16 mouse cellular contexts compared by ENCODE assay signal in the genomic region with DNA sequence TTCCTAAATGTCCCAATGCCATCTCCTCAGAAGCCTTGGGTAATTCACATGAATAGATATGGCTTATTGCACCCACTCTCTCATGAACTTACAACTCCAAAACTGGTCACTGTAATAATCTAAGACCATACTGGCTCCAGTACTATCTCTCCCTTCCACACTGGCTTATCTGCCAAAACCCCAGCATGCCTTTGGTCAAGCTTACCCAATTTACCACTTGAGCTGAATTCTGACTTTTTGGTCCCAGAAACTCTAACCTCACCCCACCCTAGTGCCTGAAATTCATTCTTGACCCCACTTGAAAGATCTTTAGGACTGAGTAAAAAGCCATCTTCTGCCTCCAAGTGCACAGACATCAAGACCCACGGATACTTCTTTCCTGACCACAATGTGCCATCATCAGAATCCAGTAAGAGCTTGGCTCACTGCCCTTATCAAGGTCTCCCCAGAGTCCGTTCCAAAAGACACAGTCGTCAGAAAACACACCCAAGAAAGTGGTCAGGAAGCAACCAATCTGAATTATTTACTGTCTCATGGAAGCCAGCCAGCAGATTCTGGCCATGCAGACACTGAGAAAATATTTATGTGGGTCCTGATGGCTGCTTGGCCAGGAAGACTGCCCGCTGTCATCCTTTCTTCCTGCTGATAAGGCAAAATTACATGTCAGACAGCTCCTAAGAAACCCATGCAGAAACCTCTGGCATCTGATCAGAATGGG.
DNase-seq lines count a peak whose midpoint lies in the region; TF ChIP-seq lines count a peak whose summit lies in the region.
"Had no signal": no experiment of that assay in that cellular context is flagged by ENCODE, and none has a peak within 500 bp of the region (broad histone marks: within the 10 kb centered on the region; RNA-seq: fewer than 3 reads in every experiment).

No protein-coding gene starts in this region.

- H3K4me3 ChIP-seq in myocyte = no peak overlapping the region
- H3K4me3 ChIP-seq: hindbrain, embryonic 10.5 days; midbrain, embryonic 12.5 days; neural tube, embryonic 13.5 days had no signal

- H3K36me3 ChIP-seq in myocyte (ENCODE audit: control insufficient read depth, insufficient read depth) = no peaks in the 10 kb centered on the region
- H3K36me3 ChIP-seq: hindbrain, embryonic 10.5 days; midbrain, embryonic 12.5 days; neural tube, embryonic 13.5 days had no signal

- peak; percentile 8 to 14 for DNase-seq in cerebellum, postnatal 14 days
- DNase-seq in cerebellum, adult 11-12 months = no peak
- peak; percentile 7 for DNase-seq in urinary bladder, postnatal 14 days (ENCODE audit: low spot score)
- DNase-seq in urinary bladder, postnatal 4 days (ENCODE audit: low spot score in 2 of 2) = no peak
- DNase-seq in kidney, postnatal 10 days = peak; percentile 75
- DNase-seq in right cerebral cortex, adult 18-20 months = no peak
- DNase-seq in ovary, postnatal 14 days (ENCODE audit: low spot score) = no peak
- DNase-seq: cerebellum, postnatal 25 days; right cerebral cortex, postnatal 25 days; thymus, postnatal 4 days had no signal

- H3K27me3 ChIP-seq in myocyte (ENCODE audit: control insufficient read depth, insufficient read depth, insufficient read length) = no peaks in the 10 kb centered on the region
- H3K27me3 ChIP-seq: midbrain, embryonic 12.5 days; neural tube, embryonic 13.5 days; Patski had no signal

- H3K4me2 ChIP-seq in myocyte (ENCODE audit: low read depth) = peak overlapping the region; percentile 55
- H3K4me2 ChIP-seq: liver, embryonic 11.5 days; midbrain, embryonic 12.5 days; neural tube, embryonic 13.5 days had no signal

- no peak for TF ChIP-seq POLR2A in myocyte (IDR thresholded peaks at IDR 0.05; ENCODE audit: insufficient read length, low read depth)

- H3ac ChIP-seq in myocyte (ENCODE audit: control insufficient read depth, insufficient read length) = no peak overlapping the region

- no peaks in the 10 kb centered on the region for H3K79me2 ChIP-seq in myocyte (ENCODE audit: control insufficient read depth, insufficient read depth)

TF ChIP-seq in myocyte, 11 proteins besides CTCF, POLR2A, EP300 and RAD21:
- TF ChIP-seq TCF12 (IDR thresholded peaks at IDR 0.05; ENCODE audit: insufficient read depth, poor library complexity, severe bottlenecking) (no peak), MYOD1 (IDR thresholded peaks at IDR 0.05; ENCODE audit: control insufficient read depth in 1 of 3, insufficient read length in 2 of 3, low read depth in 2 of 3) (no peak), CEBPB (IDR thresholded peaks at IDR 0.05; ENCODE audit: insufficient read depth, poor library complexity, severe bottlenecking) (peak; percentile 61), E2F4 (IDR thresholded peaks at IDR 0.05; ENCODE audit: insufficient read depth) (no peak), REST (IDR thresholded peaks at IDR 0.05; ENCODE audit: insufficient read depth, insufficient read length) (no peak), MAX (IDR thresholded peaks at IDR 0.05; ENCODE audit: low read depth) (no peak)

Comparison
In these comparisons a context has a peak if more than half of its experiments do, and no peak if none do; other contexts are left out.
1. DNase-seq: peak in cerebellum, postnatal 14 days (2 of 2), urinary bladder, postnatal 14 days (single experiment) and kidney, postnatal 10 days (single experiment); none in cerebellum, adult 11-12 months (single experiment), urinary bladder, postnatal 4 days (0 of 2), right cerebral cortex, adult 18-20 months (single experiment) and ovary, postnatal 14 days (single experiment).